Mouse (Mus musculus) olfactory bulb, adult 2 months (tissue): ENCODE measurements at regions not wholly inside any gene's neighbourhood (a gene's known extent, or its start where the extent isn't known, plus 50 kb on each side); places are given as distances from the start of the nearest gene placed in this dataset.

ENCODE experiments used
- H3K27ac ChIP-seq: fragments of 200-500 bp; 2 replicates; pipeline ENCODE4 v1.5.1; 2012; ENCODE audit warnings: low read depth, low read length; ENCODE audit not compliant: insufficient read depth
- H3K4me1 ChIP-seq: fragments of 200-500 bp; 2 replicates; pipeline ENCODE4 v1.6.1; 2012; ENCODE audit warnings: low read length; ENCODE audit not compliant: control insufficient read depth, insufficient read depth
- H3K4me3 ChIP-seq: fragments of 200-500 bp; 2 replicates; pipeline ENCODE4 v1.5.1; 2012; ENCODE audit warnings: mild to moderate bottlenecking, low read depth, low read length, moderate library complexity; ENCODE audit not compliant: insufficient read depth
- CTCF ChIP-seq: fragments of 200-500 bp; IDR thresholded peaks from 2 replicates; pipeline ENCODE4 v1.5.1; 2012; ENCODE audit warnings: low read depth, mild to moderate bottlenecking, low read length, moderate library complexity; ENCODE audit not compliant: insufficient read depth
- POLR2A ChIP-seq: fragments of 200-500 bp; IDR thresholded peaks from 2 replicates; pipeline ENCODE4 v1.6.1; 2012; ENCODE audit warnings: mild to moderate bottlenecking, low read depth, low read length, moderate library complexity; ENCODE audit not compliant: insufficient read depth
- WGBS: fragments of 180-500 bp; shearing (Covaris S2); methylation state at CpG from one replicate; pipeline ENCODE4 v1.1.7; 2018; 5-methylcytosine and 5-hydroxymethylcytosine counted together

- Histone ChIP-seq H3K4me1 (peaks cover 4% of the 10 kb centered on the region), H3K4me3 (peak overlapping the region; percentile 67), H3K27ac (peak overlapping the region; percentile 91)
- TF ChIP-seq POLR2A (peak; percentile 82; the same call in 1 of the 2 replicates), CTCF (no peak)
- under 1% methylated on average over 58 of the region's 58 CpGs for WGBS
Observed at GRCm38 (mm10) chr15:85634322-85635141, 52.3 kb upstream of the Wnt7b start.

DNA sequence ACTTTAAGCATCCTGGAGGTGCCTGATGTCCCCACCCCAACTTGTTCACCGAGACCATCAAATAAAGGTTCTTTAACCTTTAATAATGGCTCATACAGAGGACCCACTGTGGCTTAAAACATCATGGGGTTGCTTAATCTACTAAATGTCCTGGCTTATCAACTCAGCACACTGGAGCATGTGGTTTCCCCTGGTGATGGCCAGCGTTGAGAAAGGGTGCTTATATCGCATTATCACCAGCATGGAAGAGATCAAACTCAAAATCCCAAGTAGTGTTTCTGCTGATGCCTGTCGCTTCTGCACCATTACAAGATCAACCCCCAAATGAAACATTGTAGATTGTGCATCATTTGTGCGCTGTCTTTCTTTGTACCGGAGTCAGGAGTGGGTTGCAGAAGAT, 53.2 kb upstream of the Wnt7b start:
- H3K4me3 ChIP-seq, result no peak overlapping the region
- TF ChIP-seq CTCF (no peak), POLR2A (no peak)
- WGBS, result 89% methylated on average over 6 of the region's 6 CpGs

DNA sequence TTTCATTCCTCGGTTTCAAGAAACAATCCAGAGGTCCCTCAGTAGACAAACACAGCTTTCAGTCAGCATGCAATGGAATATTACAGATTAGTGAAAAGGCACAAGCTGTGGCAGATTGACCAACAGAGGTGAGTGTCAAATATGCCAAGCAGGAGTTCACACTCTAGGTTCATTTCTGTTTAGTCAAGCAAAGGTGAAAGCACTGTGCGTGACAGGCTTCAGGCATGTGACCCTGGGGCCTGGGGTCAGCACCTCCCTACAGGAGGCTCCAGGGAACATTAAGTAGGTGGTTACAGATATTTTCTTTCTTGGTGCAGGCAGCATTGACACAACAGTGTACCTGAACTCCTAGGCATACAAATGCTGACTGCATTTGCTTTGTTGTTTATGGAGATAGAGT, 57.3 kb upstream of the Wnt7b start:
- H3K4me1 ChIP-seq, result peaks cover 14% of the 10 kb centered on the region
- no peak overlapping the region for H3K4me3 ChIP-seq
- TF ChIP-seq POLR2A, result no peak
- no peak for TF ChIP-seq CTCF
- 90% methylated on average over 2 of the region's 2 CpGs for whole genome bisulfite sequencing
- H3K27ac ChIP-seq, result no peak overlapping the region

More for the DNA sequence above, 53.2 kb upstream of the Wnt7b start:
- Histone ChIP-seq H3K27ac (peak overlapping the region; percentile 88), H3K4me1 (peaks cover 4% of the 10 kb centered on the region)

GRCm38 (mm10) chr15:85641120-85642080, 59.1 kb upstream of the Wnt7b start:
- Histone ChIP-seq H3K4me3 (no peak overlapping the region), H3K27ac (peak overlapping the region; percentile 32; the same call in 1 of the 2 replicates), H3K4me1 (peaks cover 18% of the 10 kb centered on the region)
- 70% methylated on average over 15 of the region's 15 CpGs for WGBS
- no peak for TF ChIP-seq CTCF
- TF ChIP-seq POLR2A, result no peak

DNA sequence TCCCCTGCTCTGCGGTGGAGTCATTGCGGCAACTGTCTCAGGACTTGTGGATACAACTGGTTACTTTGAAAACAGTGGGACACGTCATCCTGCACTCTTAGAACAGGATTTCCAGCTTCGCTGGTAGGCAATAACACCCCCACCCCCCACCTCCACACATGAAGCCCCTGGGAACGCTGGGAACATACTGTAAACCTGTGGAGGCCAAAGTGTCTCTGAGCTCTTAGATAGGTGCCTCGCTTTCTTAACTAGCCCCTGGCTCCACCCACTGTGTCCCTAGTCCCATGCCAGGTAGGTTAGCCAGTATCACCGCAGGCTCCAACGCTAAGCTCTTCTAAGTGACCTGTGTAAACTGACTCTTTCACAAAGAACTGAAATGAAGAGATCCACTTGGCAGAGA, 63.1 kb upstream of the Wnt7b start:
- H3K4me1 ChIP-seq, result peaks cover 28% of the 10 kb centered on the region
- H3K4me3 ChIP-seq, result no peak overlapping the region
- peak overlapping the region; percentile 54 for H3K27ac ChIP-seq
- TF ChIP-seq POLR2A, result no peak
- no peak for TF ChIP-seq CTCF
- WGBS, result 67% methylated on average over 8 of the region's 8 CpGs

- 23% methylated on average over 33 of the region's 33 CpGs for WGBS
- H3K27ac ChIP-seq, result peak overlapping the region; percentile 54
- H3K4me3 ChIP-seq, result peak overlapping the region; percentile 50
- TF ChIP-seq POLR2A, result no peak
- TF ChIP-seq CTCF, result no peak
- H3K4me1 ChIP-seq, result peaks cover 24% of the 10 kb centered on the region
Observed at GRCm38 (mm10) chr15:85645971-85646638, 63.8 kb upstream of the Wnt7b start.

- TF ChIP-seq POLR2A, result no peak
- no peak for TF ChIP-seq CTCF
- H3K27ac ChIP-seq, result peak overlapping the region; percentile 54; the same call in 1 of the 2 replicates
- H3K4me1 ChIP-seq, result peaks cover 21% of the 10 kb centered on the region
- H3K4me3 ChIP-seq, result peak overlapping the region; percentile 50
- 34% methylated on average over 9 of the region's 10 CpGs for WGBS
Observed at GRCm38 (mm10) chr15:85646639-85647277, 64.5 kb upstream of the Wnt7b start.

DNA sequence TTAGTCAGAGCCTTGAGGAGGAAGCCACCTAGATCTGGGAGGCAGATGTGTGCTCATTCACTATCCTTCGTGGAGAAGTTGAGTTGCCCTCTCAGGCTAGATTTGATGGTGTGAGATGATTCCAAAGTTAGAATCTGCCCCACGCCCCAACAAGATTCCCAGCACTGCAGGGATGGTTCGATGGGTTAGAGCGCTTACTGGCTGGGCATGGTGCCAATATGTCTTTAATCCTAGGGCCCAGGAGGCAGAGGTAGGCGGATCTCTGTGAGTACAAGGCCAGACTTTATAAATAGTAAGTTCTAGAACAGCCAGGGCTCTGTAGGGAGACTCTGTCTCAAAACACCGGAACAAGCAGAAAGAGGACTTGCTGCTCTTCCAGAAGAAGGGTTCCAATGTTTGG, 65.3 kb upstream of the Wnt7b start:
- peaks cover 26% of the 10 kb centered on the region for H3K4me1 ChIP-seq
- no peak for TF ChIP-seq POLR2A
- TF ChIP-seq CTCF, result no peak
- H3K4me3 ChIP-seq, result no peak overlapping the region
- H3K27ac ChIP-seq, result 0 out of 2 replicates have a peak overlapping the region, but pooled peaks have one; percentile 21
- WGBS, result 19% methylated on average over 6 of the region's 6 CpGs
